Mouse (Mus musculus) MEL (cell line): ENCODE data around the gene Pkmyt1.

Source experiments
- CTCF ChIP-seq, 3 experiments: IDR thresholded peaks in 2 of 3; conservative IDR thresholded peaks in 1 of 3; 2 replicates each; pipeline ENCODE4 v1.5.1; 2011 to 2012; ENCODE audit warnings: low read length in 3 of 3, low read depth in 2 of 3, mild to moderate bottlenecking in 2 of 3, improper control_type of control experiment in 1 of 3, inconsistent platforms in 1 of 3, mixed read lengths in 1 of 3, moderate library complexity in 1 of 3; ENCODE audit not compliant: control insufficient read depth in 1 of 3, insufficient read depth in 1 of 3, poor library complexity in 1 of 3, severe bottlenecking in 1 of 3
- E2F4 ChIP-seq: IDR thresholded peaks from 2 replicates; pipeline ENCODE4 v1.6.1; 2011; ENCODE audit warnings: low read depth, low read length, improper control_type of control experiment, borderline replicate concordance
- EP300 ChIP-seq, 2 experiments: IDR thresholded peaks; 2 replicates each; pipeline ENCODE4 v1.6.1; 2011; ENCODE audit warnings: improper control_type of control experiment in 2 of 2, low read length in 2 of 2, low read depth in 1 of 2, mild to moderate bottlenecking in 1 of 2
- MAFK ChIP-seq: IDR thresholded peaks from 2 replicates; pipeline ENCODE4 v1.6.1; 2011; ENCODE audit warnings: low read depth, mild to moderate bottlenecking, low read length, improper control_type of control experiment, borderline replicate concordance
- MAX ChIP-seq: IDR thresholded peaks from 2 replicates; pipeline ENCODE4 v1.6.1; 2011; ENCODE audit warnings: low read length, improper control_type of control experiment
- NELFE ChIP-seq: IDR thresholded peaks from 2 replicates; pipeline ENCODE4 v1.6.1; 2011; ENCODE audit warnings: low read depth, low read length, improper control_type of control experiment
- POLR2A ChIP-seq, 2 experiments: IDR thresholded peaks; 2 replicates each; pipeline ENCODE4 v1.6.1; 2011 to 2012; ENCODE audit warnings: low read length in 2 of 2, mild to moderate bottlenecking in 2 of 2, control low read depth in 1 of 2, improper control_type of control experiment in 1 of 2, low read depth in 1 of 2, moderate library complexity in 1 of 2; ENCODE audit not compliant: control insufficient read depth in 1 of 2, insufficient read depth in 1 of 2, poor library complexity in 1 of 2
- POLR2AphosphoS2 ChIP-seq: IDR thresholded peaks from 2 replicates; pipeline ENCODE4 v1.6.1; 2011; ENCODE audit warnings: low read length, improper control_type of control experiment
- RAD21 ChIP-seq: IDR thresholded peaks from 2 replicates; pipeline ENCODE4 v1.6.1; 2011; ENCODE audit warnings: mild to moderate bottlenecking, low read depth, low read length, improper control_type of control experiment
- SIN3A ChIP-seq: IDR thresholded peaks from 2 replicates; pipeline ENCODE4 v1.6.1; 2012; ENCODE audit warnings: low read length, improper control_type of control experiment, inconsistent platforms
- UBTF ChIP-seq: IDR thresholded peaks from 2 replicates; pipeline ENCODE4 v1.6.1; 2012; ENCODE audit warnings: low read depth, mild to moderate bottlenecking, inconsistent platforms, low read length, improper control_type of control experiment, moderate library complexity, borderline replicate concordance; ENCODE audit not compliant: insufficient read depth
- USF1 ChIP-seq: IDR thresholded peaks from 2 replicates; pipeline ENCODE4 v1.6.1; 2014; ENCODE audit warnings: low read depth, mild to moderate bottlenecking, inconsistent platforms, low read length, improper control_type of control experiment, moderate library complexity
- ZMIZ1 ChIP-seq: IDR thresholded peaks from 2 replicates; pipeline ENCODE4 v1.6.1; 2012; ENCODE audit warnings: low read depth, mild to moderate bottlenecking, inconsistent platforms, low read length, improper control_type of control experiment, moderate library complexity

GRCm38 (mm10) chr17:23757581-23757980, 31.4 kb downstream of the Pkmyt1 start:
- no peak for TF ChIP-seq USF1
- no peak for TF ChIP-seq CTCF (IDR thresholded peaks at IDR 0.05 in 2 of 3, conservative IDR thresholded peaks at IDR 0.05 in 1 of 3; ENCODE audit: control insufficient read depth in 1 of 3, insufficient read depth in 1 of 3, low read depth in 2 of 3, low read length in 3 of 3, poor library complexity in 1 of 3, severe bottlenecking in 1 of 3)
- no peak for TF ChIP-seq NELFE
- TF ChIP-seq EP300 (IDR thresholded peaks at IDR 0.05; ENCODE audit: low read depth in 1 of 2, low read length in 2 of 2) = no peak
- no peak for TF ChIP-seq POLR2AphosphoS2
- no peak for TF ChIP-seq POLR2A (IDR thresholded peaks at IDR 0.05; ENCODE audit: control insufficient read depth in 1 of 2, insufficient read depth in 1 of 2, low read depth in 1 of 2, low read length in 2 of 2, poor library complexity in 1 of 2)
- TF ChIP-seq ZMIZ1 = no peak
- no peak for TF ChIP-seq SIN3A
- TF ChIP-seq RAD21 = no peak
- no peak for TF ChIP-seq UBTF
- no peak for TF ChIP-seq MAFK
- TF ChIP-seq MAX = no peak
- TF ChIP-seq E2F4 = no peak
